Mouse (Mus musculus): ENCODE results near the gene Tasp1.

DNA sequence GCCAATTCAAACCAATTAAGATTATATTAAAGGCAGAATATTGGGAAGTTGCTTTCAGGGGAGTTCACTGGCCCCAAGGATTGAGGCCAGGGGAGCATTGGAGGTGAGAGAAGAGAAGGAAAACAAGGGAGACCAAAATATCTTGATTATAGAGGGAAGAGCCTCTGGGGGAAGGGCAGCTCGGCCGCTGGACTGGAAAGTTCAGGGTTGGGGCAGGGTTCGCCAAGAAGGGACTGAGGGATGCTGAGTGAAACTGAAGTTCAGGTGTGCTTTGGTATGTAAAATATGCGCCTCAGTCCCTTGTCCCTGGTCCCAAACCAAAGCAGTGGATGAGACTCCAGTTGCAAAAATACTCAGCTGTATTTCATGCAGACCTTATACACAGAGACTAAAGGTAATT is 911 bp upstream of the Tasp1 start:
- no peak for TF ChIP-seq CTCF (IDR thresholded peaks at IDR 0.05; ENCODE audit: low read depth)
- TF ChIP-seq EP300 (optimal IDR thresholded peaks at IDR 0.05): no peak
